Mouse (Mus musculus): ENCODE measurements at regions not wholly inside any gene's neighbourhood (a gene's known extent, or its start where the extent isn't known, plus 50 kb on each side); places are given as distances from the start of the nearest gene placed in this dataset.

GRCm38 (mm10) chr11:91132771-91133380 is 444.5 kb downstream of the Kif2b start:
- 47% methylated on average over 7 of the region's 7 CpGs for WGBS
- H3K36me3 ChIP-seq (ENCODE audit: poor library complexity, severe bottlenecking) = no peaks in the 10 kb centered on the region
- H3K27me3 ChIP-seq = no peaks in the 10 kb centered on the region
- ATAC-seq = no peak
- no peak overlapping the region for H3K9ac ChIP-seq
- H3K4me3 ChIP-seq = no peak overlapping the region
- H3K9me3 ChIP-seq (replicated peaks) = no peaks in the 10 kb centered on the region
- no peaks in the 10 kb centered on the region; the same call in none of the 2 replicates for H3K4me1 ChIP-seq
- H3K4me2 ChIP-seq = no peak overlapping the region
- no peak overlapping the region for H3K27ac ChIP-seq

- 26% methylated on average over 6 of the region's 6 CpGs for WGBS
- no peak for ATAC-seq
- Histone ChIP-seq H3K4me1 (no peaks in the 10 kb centered on the region; the same call in none of the 2 replicates), H3K4me2 (no peak overlapping the region), H3K36me3 (ENCODE audit: poor library complexity, severe bottlenecking) (no peaks in the 10 kb centered on the region), H3K4me3 (no peak overlapping the region), H3K27ac (no peak overlapping the region), H3K27me3 (no peaks in the 10 kb centered on the region), H3K9me3 (replicated peaks) (no peaks in the 10 kb centered on the region), H3K9ac (no peak overlapping the region)
These were observed 443.8 kb upstream of the Tom1l1 start for GRCm38 (mm10) chr11:91131960-91132359.

- H3K4me1 ChIP-seq = peaks cover 12% of the 10 kb centered on the region
- H3K36me3 ChIP-seq (ENCODE audit: poor library complexity, severe bottlenecking) = no peaks in the 10 kb centered on the region
- H3K9ac ChIP-seq = no peak overlapping the region
- ATAC-seq = peak; percentile 94
- no peak overlapping the region for H3K27ac ChIP-seq
- 17% methylated on average over 5 of the region's 5 CpGs for WGBS
- no peak overlapping the region for H3K4me2 ChIP-seq
- peaks cover 34% of the 10 kb centered on the region for H3K27me3 ChIP-seq
- no peak overlapping the region for H3K4me3 ChIP-seq
- H3K9me3 ChIP-seq (replicated peaks) = no peaks in the 10 kb centered on the region
These were observed 410.0 kb upstream of the Tom1l1 start for GRCm38 (mm10) chr11:91098186-91098585.

- Histone ChIP-seq H3K4me2 (no peak overlapping the region), H3K27me3 (peaks cover 30% of the 10 kb centered on the region), H3K4me1 (peaks cover 12% of the 10 kb centered on the region), H3K27ac (no peak overlapping the region), H3K4me3 (no peak overlapping the region), H3K9ac (no peak overlapping the region), H3K36me3 (ENCODE audit: poor library complexity, severe bottlenecking) (no peaks in the 10 kb centered on the region), H3K9me3 (replicated peaks) (no peaks in the 10 kb centered on the region)
- peak; percentile 19; the same call in 1 of the 2 replicates for ATAC-seq
- 43% methylated on average over 3 of the region's 3 CpGs for WGBS
These were observed 409.4 kb upstream of the Tom1l1 start for GRCm38 (mm10) chr11:91097552-91097951.

GRCm38 (mm10) chr11:91096000-91096652 is 408.0 kb upstream of the Tom1l1 start:
- Histone ChIP-seq H3K4me1 (peaks cover 12% of the 10 kb centered on the region), H3K4me2 (no peak overlapping the region), H3K9ac (no peak overlapping the region), H3K27me3 (peaks cover 30% of the 10 kb centered on the region), H3K36me3 (ENCODE audit: poor library complexity, severe bottlenecking) (no peaks in the 10 kb centered on the region), H3K9me3 (replicated peaks) (no peaks in the 10 kb centered on the region), H3K27ac (no peak overlapping the region), H3K4me3 (no peak overlapping the region)
- no peak for ATAC-seq
- 87% methylated on average over 12 of the region's 12 CpGs for WGBS

GRCm38 (mm10) chr11:91065365-91065764 is 377.2 kb upstream of the Tom1l1 start:
- no peak overlapping the region for H3K9ac ChIP-seq
- H3K4me2 ChIP-seq = no peak overlapping the region
- H3K9me3 ChIP-seq (replicated peaks) = no peaks in the 10 kb centered on the region
- H3K27me3 ChIP-seq = no peaks in the 10 kb centered on the region
- H3K4me3 ChIP-seq = no peak overlapping the region
- WGBS = 89% methylated on average over 6 of the region's 6 CpGs
- no peak overlapping the region for H3K27ac ChIP-seq
- no peaks in the 10 kb centered on the region for H3K36me3 ChIP-seq (ENCODE audit: poor library complexity, severe bottlenecking)
- H3K4me1 ChIP-seq = no peaks in the 10 kb centered on the region
- ATAC-seq = no peak

- peak; percentile 41; the same call in 1 of the 2 replicates for ATAC-seq
- Histone ChIP-seq H3K36me3 (ENCODE audit: poor library complexity, severe bottlenecking) (no peaks in the 10 kb centered on the region), H3K27me3 (no peaks in the 10 kb centered on the region), H3K9me3 (replicated peaks) (no peaks in the 10 kb centered on the region), H3K4me3 (no peak overlapping the region), H3K4me1 (peaks cover 6% of the 10 kb centered on the region; the same call in 1 of the 2 replicates), H3K27ac (no peak overlapping the region), H3K4me2 (no peak overlapping the region), H3K9ac (no peak overlapping the region)
- 46% methylated on average over 9 of the region's 9 CpGs for WGBS
These were observed 368.9 kb upstream of the Tom1l1 start for GRCm38 (mm10) chr11:91056966-91057597.

- Histone ChIP-seq H3K4me3 (no peak overlapping the region), H3K27ac (no peak overlapping the region), H3K9me3 (replicated peaks) (no peaks in the 10 kb centered on the region), H3K27me3 (no peaks in the 10 kb centered on the region), H3K9ac (no peak overlapping the region), H3K36me3 (ENCODE audit: poor library complexity, severe bottlenecking) (no peaks in the 10 kb centered on the region), H3K4me1 (peaks cover 14% of the 10 kb centered on the region; the same call in 1 of the 2 replicates), H3K4me2 (no peak overlapping the region)
- WGBS = 93% methylated on average over 2 of the region's 2 CpGs
- ATAC-seq = no peak
These were observed 365.2 kb upstream of the Tom1l1 start for GRCm38 (mm10) chr11:91053321-91053720.

GRCm38 (mm10) chr11:91051646-91052045 is 363.5 kb upstream of the Tom1l1 start:
- Histone ChIP-seq H3K9me3 (replicated peaks) (no peaks in the 10 kb centered on the region), H3K4me3 (no peak overlapping the region), H3K4me1 (peaks cover 8% of the 10 kb centered on the region; the same call in 1 of the 2 replicates), H3K9ac (no peak overlapping the region), H3K4me2 (no peak overlapping the region), H3K36me3 (ENCODE audit: poor library complexity, severe bottlenecking) (no peaks in the 10 kb centered on the region), H3K27me3 (no peaks in the 10 kb centered on the region), H3K27ac (no peak overlapping the region)
- 11% methylated on average over 3 of the region's 3 CpGs for WGBS
- ATAC-seq = peak; percentile 67; the same call in 1 of the 2 replicates

GRCm38 (mm10) chr11:91041486-91041885 is 353.3 kb upstream of the Tom1l1 start:
- H3K4me1 ChIP-seq = no peaks in the 10 kb centered on the region
- no peak overlapping the region for H3K4me3 ChIP-seq
- no peak overlapping the region for H3K9ac ChIP-seq
- H3K27me3 ChIP-seq = no peaks in the 10 kb centered on the region
- H3K9me3 ChIP-seq (replicated peaks) = no peaks in the 10 kb centered on the region
- H3K4me2 ChIP-seq = no peak overlapping the region
- 64% methylated on average over 3 of the region's 3 CpGs for WGBS
- H3K27ac ChIP-seq = no peak overlapping the region
- peak; percentile 30; the same call in 1 of the 2 replicates for ATAC-seq
- H3K36me3 ChIP-seq (ENCODE audit: poor library complexity, severe bottlenecking) = no peaks in the 10 kb centered on the region

Data from forebrain, embryonic 13.5 days (tissue).